Mouse (Mus musculus) ES-E14 (cell line): ENCODE measurements around the gene Klf6. TPM values are rescaled to one million over a fixed set of nuclear protein-coding genes. Genes with fewer than 3 reads are reported as not detected.

Experiments used
- DNase-seq: peaks from one replicate; pipeline ENCODE4 v3.0.0-alpha.2; 2013; ENCODE audit warnings: low read depth, low spot score
- H3K27ac ChIP-seq: 2 replicates; pipeline ENCODE4 v1.5.1; 2012; ENCODE audit warnings: low read depth, mild to moderate bottlenecking, low read length, moderate library complexity, mixed read lengths; ENCODE audit not compliant: poor library complexity, insufficient read depth, severe bottlenecking
- H3K36me3 ChIP-seq: 2 replicates; pipeline ENCODE4 v1.6.1; 2012; ENCODE audit warnings: mild to moderate bottlenecking, low read length, moderate library complexity, mixed read lengths; ENCODE audit not compliant: control insufficient read depth, poor library complexity, insufficient read depth, severe bottlenecking
- H3K4me1 ChIP-seq, 2 experiments: fragments of 150-350 bp in 1 of 2; sonication (generic) in 1 of 2; 2 replicates each; pipeline ENCODE4 v1.6.1; 2012; ENCODE audit warnings: low read length in 2 of 2, mild to moderate bottlenecking in 1 of 2, mixed read lengths in 1 of 2; ENCODE audit not compliant: control insufficient read depth in 2 of 2, insufficient read depth in 2 of 2, poor library complexity in 1 of 2
- H3K4me3 ChIP-seq, 2 experiments: fragments of 150-350 bp in 1 of 2; sonication (generic) in 1 of 2; 2 replicates each; pipeline ENCODE4 v1.5.1; 2012; ENCODE audit warnings: low read length in 2 of 2, low read depth in 1 of 2, mild to moderate bottlenecking in 1 of 2, mixed read lengths in 1 of 2; ENCODE audit not compliant: insufficient read depth in 1 of 2, poor library complexity in 1 of 2, severe bottlenecking in 1 of 2
- H3K9ac ChIP-seq: 2 replicates; pipeline ENCODE4 v1.6.1; 2012; ENCODE audit warnings: low read depth, mild to moderate bottlenecking, low read length, mixed read lengths; ENCODE audit not compliant: poor library complexity, insufficient read depth, severe bottlenecking
- H3K9me3 ChIP-seq: fragments of 150-350 bp; sonication (generic); 2 replicates; pipeline ENCODE4 v1.6.1; 2012; ENCODE audit warnings: low read depth, mild to moderate bottlenecking, low read length; ENCODE audit not compliant: control insufficient read depth, insufficient read depth
- CHD2 ChIP-seq: IDR thresholded peaks from 2 replicates; pipeline ENCODE4 v1.6.1; 2014; ENCODE audit warnings: mild to moderate bottlenecking, low read depth, low read length, inconsistent platforms
- HCFC1 ChIP-seq: IDR thresholded peaks from 2 replicates; pipeline ENCODE4 v1.6.1; 2012; ENCODE audit warnings: low read length, inconsistent platforms, borderline replicate concordance; ENCODE audit not compliant: insufficient read depth
- MAFK ChIP-seq: IDR thresholded peaks from 2 replicates; pipeline ENCODE4 v1.6.1; 2014; ENCODE audit warnings: mild to moderate bottlenecking, low read depth, low read length, inconsistent platforms; ENCODE audit not compliant: insufficient read depth
- ZC3H11A ChIP-seq: IDR thresholded peaks from 2 replicates; pipeline ENCODE4 v1.6.1; 2012; ENCODE audit warnings: low read depth, mild to moderate bottlenecking, inconsistent platforms, low read length, borderline replicate concordance
- ZNF384 ChIP-seq: IDR thresholded peaks from 2 replicates; pipeline ENCODE4 v1.6.1; 2012; ENCODE audit warnings: low read depth, low read length, inconsistent platforms
- in situ Hi-C, 2 experiments: fragments of 600-800 bp; cut with MboI; formaldehyde crosslinking; loops; one replicate each; pipeline ENCODE4 v1.15.1; 2025; ENCODE audit warnings: low sequenced_read_pairs in 2 of 2, inconsistent platforms in 1 of 2; ENCODE audit not compliant: unreplicated experiment in 2 of 2
- total RNA-seq: library from RNA; depleted of rRNA; stranded (reverse); fragments of 300-350 nt; gene quantifications from 2 replicates; pipeline ENCODE4 v1.2.3, GENCODE M21; 2012

Klf6 gene
- total RNA-seq, 1 experiment: 53.8 TPM

GRCm38 (mm10) chr13:5864265-5865097, 3.2 kb downstream of the Klf6 start:
- H3K4me1 ChIP-seq: peaks cover 0 to 12% of the 10 kb centered on the region in 2 experiments; a peak in 3 of 4 replicates
- no peak overlapping the region for H3K9ac ChIP-seq
- TF ChIP-seq CHD2 (no peak; the same call in 1 of the 2 replicates), MAFK (no peak), HCFC1 (no peak), ZC3H11A (no peak), ZNF384 (no peak)
- no peak for DNase-seq
- H3K36me3 ChIP-seq: peaks cover 27% of the 10 kb centered on the region
- in situ Hi-C loops: loop anchor here in 1 of 2 experiments (10.0 kb wide), 1 partner anchor 170 kb away; no protein-coding TSS in a partner anchor
- H3K4me3 ChIP-seq: no peak overlapping the region
- H3K9me3 ChIP-seq: no peaks in the 10 kb centered on the region
- H3K27ac ChIP-seq: no peak overlapping the region

- TF ChIP-seq MAFK (no peak), HCFC1 (no peak), ZC3H11A (no peak), ZNF384 (no peak), CHD2 (no peak)
- Histone ChIP-seq H3K27ac (no peak overlapping the region), H3K9me3 (no peaks in the 10 kb centered on the region), H3K4me3 (no peak overlapping the region), H3K36me3 (peaks cover 27% of the 10 kb centered on the region), H3K9ac (no peak overlapping the region), H3K4me1 (peaks cover 0 to 14% of the 10 kb centered on the region in 2 experiments; a peak in 3 of 4 replicates)
- DNase-seq: no peak
- in situ Hi-C loops: loop anchor here in 1 of 2 experiments (10.0 kb wide), 1 partner anchor 170 kb away; no protein-coding TSS in a partner anchor
Observed at GRCm38 (mm10) chr13:5865098-5865415, 3.8 kb downstream of the Klf6 start.

GRCm38 (mm10) chr13:5866091-5866490, 4.8 kb downstream of the Klf6 start:
- H3K27ac ChIP-seq: no peak overlapping the region
- DNase-seq: no peak
- in situ Hi-C loops: loop anchor here in 1 of 2 experiments (10.0 kb wide), 1 partner anchor 171 kb away; no protein-coding TSS in a partner anchor
- H3K4me1 ChIP-seq: peaks cover 0 to 15% of the 10 kb centered on the region in 2 experiments; a peak in 3 of 4 replicates
- peaks cover 27% of the 10 kb centered on the region for H3K36me3 ChIP-seq
- TF ChIP-seq MAFK (no peak), HCFC1 (no peak), CHD2 (no peak), ZC3H11A (no peak)
- H3K9me3 ChIP-seq: no peaks in the 10 kb centered on the region
- H3K4me3 ChIP-seq: no peak overlapping the region
- H3K9ac ChIP-seq: no peak overlapping the region

- peaks cover 27% of the 10 kb centered on the region for H3K36me3 ChIP-seq
- no peak for DNase-seq
- H3K9me3 ChIP-seq: no peaks in the 10 kb centered on the region
- no peak overlapping the region for H3K27ac ChIP-seq
- H3K9ac ChIP-seq: no peak overlapping the region
- TF ChIP-seq ZNF384 (no peak), MAFK (no peak), CHD2 (no peak), HCFC1 (no peak), ZC3H11A (no peak)
- in situ Hi-C loops: loop anchor here in 1 of 2 experiments (10.0 kb wide), 1 partner anchor 172 kb away; no protein-coding TSS in a partner anchor
- H3K4me1 ChIP-seq: peaks cover 0 to 17% of the 10 kb centered on the region in 2 experiments; a peak in 3 of 4 replicates
- no peak overlapping the region for H3K4me3 ChIP-seq
Observed at GRCm38 (mm10) chr13:5866532-5866931, 5.2 kb downstream of the Klf6 start.
